Mouse (Mus musculus) right cerebral cortex, postnatal 4 days (tissue): ENCODE data around the gene Fbxw9.
"Not testable (repeated sequence)": the region's sequence is repeated elsewhere in the genome, so short reads cannot be mapped to it uniquely, and the experiment has no call there.

ENCODE experiments used
- DNase-seq: peaks from one replicate; pipeline ENCODE4 v3.0.0-alpha.2; 2022

Gene Fbxw9

GRCm38 (mm10) chr8:85037681-85038531, 21.9 kb upstream of the Fbxw9 start:
- DNase-seq, result peak; percentile 42

GRCm38 (mm10) chr8:85043619-85044018, 16.2 kb upstream of the Fbxw9 start:
- DNase-seq, result no peak

- no peak for DNase-seq
These were observed 2.5 kb upstream of the Fbxw9 start for GRCm38 (mm10) chr8:85057367-85057766.

DNA sequence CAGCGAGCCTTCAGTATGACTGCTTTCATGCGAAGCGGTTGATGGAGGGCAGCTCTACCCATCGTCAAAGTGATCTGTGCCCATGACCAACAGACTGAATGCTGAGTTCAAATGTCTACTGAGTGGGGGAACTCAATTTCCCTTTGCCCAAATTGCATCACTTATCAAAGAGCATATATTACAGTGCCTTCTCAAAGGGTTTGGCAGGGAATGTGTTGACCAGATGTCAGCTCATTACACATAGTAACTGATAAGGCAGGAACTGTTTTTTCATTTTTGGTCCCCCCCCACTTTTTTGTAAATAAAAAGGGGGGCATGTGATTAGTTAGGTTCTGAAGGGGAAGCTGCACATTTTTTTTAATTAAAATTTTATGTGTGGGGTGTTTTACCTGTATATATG, 2.7 kb downstream of the Fbxw9 start:
- DNase-seq, result no peak

DNA sequence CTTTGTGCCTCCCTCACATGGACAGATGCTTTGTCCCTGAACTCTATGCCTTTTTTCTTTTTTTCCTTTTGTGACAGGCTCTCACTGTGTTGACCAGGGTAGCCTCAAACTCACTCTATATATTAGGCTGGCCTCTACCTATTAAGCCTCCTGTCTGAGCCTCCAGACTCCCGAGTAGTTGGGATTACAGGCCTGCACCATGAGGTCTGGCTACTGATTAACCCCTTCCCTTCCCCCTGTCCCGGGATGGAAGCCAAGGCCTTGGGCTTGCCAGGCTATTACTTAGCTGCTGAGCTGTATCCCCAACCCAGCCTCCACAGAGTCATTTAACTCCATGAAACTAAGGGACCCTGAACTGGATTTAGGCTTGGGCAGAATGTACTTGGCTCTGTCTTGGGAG, 5.4 kb downstream of the Fbxw9 start:
- no peak for DNase-seq

GRCm38 (mm10) chr8:85067155-85067554, 7.3 kb downstream of the Fbxw9 start:
- no peak for DNase-seq

GRCm38 (mm10) chr8:85067982-85068381, 8.1 kb downstream of the Fbxw9 start, which contains the start of gene Gm5741:
Gene Gm5741, minus strand, starts transcription at chr8:85067982.
- DNase-seq, result no peak

- no peak for DNase-seq
These were observed 11.2 kb downstream of the Fbxw9 start for GRCm38 (mm10) chr8:85071041-85071440.

DNA sequence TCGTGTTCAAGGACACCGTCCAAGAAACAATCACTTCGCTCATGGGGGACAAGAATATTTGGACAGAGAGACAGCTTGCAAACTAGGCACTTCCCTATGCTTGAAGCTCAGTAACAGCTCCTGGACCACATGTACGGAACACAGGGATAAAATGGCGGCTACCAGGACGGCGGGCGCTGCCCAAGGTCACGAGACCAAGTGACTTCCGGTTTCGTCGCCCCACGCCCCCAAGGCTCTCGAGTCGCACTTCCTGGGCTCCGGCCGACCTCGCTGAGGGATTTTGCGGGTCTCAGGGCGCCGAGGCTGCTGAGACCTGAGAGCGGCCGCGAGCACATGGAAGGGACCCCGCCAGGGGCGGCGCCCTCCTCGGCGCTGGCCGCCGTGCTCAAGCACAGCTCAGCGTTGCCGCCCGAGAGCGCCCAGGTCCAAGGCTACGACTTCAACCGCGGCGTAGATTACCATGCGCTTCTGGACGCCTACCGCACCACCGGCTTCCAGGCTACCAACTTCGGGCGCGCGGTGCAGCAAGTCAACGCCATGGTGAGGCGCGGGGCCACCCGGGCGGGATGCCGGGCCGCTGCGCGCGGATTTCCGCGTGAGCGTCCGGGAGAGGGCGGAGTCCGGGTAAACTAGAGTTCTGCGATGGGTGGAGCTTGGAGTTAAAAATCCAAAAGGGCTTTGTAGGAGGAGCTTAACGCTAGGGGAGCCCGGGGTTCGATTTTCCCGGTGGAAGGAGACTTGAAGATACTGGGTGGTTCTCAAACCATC, 11.8 kb downstream of the Fbxw9 start, which contains the start of gene Dhps:
Gene Dhps, plus strand, starts transcription at position 244 of the 768 bp plus-strand sequence.
- peak; percentile 86 for DNase-seq

GRCm38 (mm10) chr8:85072364-85072929, 12.6 kb downstream of the Fbxw9 start:
- no peak for DNase-seq

DNA sequence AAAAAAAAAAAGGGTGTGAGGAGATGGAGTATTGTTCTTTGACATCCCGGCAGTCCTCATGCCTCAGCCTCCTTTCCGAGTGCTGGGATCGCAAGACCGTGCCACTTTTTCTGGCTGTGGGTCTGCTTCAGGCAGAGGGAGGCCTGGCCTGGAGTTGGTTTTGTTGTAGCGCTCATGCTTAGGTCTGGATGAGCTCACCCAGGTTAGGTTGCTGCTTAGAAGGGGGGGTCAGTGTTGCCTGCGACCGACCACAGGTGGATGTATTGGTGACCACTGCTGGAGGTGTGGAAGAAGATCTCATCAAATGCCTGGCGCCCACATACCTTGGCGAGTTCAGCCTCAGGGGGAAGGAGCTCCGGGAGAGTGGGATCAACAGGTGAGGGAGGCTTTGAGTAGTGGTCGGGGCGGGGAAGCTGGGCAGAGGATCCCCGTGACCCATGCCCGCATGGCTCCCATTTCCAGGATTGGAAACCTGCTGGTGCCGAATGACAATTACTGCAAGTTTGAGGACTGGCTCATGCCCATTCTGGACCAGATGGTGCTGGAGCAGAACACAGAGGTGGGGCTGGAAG, 13.3 kb downstream of the Fbxw9 start:
- DNase-seq, result no peak

- DNase-seq, result no peak
These were observed 14.3 kb downstream of the Fbxw9 start for GRCm38 (mm10) chr8:85074167-85074566.

DNA sequence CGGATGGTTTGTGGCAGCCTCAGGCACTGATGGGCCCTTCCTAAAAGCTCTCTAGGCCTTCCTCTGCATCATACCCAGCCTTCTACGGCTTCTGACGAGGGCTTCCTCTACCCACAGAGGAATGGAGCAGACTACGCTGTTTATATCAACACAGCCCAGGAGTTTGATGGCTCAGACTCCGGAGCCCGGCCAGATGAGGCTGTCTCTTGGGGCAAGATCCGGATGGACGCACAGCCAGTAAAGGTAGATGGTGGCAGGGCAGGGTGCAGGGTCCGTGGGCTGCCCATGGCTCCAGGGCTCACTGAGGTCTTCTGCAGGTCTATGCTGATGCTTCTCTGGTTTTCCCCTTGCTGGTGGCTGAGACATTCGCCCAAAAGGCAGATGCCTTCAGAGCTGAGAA, 14.8 kb downstream of the Fbxw9 start:
- DNase-seq, result no peak

DNA sequence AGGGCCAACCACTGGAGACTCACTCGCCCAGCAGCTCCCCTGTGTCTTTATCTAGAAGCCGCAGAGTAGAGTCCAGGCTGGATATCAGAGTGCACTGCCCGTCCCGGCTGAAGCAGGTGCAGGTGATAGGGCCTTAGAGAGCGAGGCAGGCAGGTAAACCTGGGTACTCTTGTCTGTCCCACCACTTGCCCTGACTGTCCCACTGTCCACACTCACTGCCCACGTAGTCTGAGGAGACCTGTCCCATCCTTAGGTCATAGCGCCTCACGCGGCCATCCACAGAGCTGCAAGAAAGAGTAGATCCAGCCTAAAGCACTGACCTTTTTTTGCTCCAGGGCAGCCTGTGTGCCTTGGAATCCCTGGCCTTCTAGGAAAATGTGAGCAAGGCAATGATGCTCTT, 16.1 kb downstream of the Fbxw9 start:
- DNase-seq, result peak; percentile 48

- DNase-seq, result peak; percentile 71
These were observed 17.1 kb downstream of the Fbxw9 start for GRCm38 (mm10) chr8:85076993-85077392.

DNA sequence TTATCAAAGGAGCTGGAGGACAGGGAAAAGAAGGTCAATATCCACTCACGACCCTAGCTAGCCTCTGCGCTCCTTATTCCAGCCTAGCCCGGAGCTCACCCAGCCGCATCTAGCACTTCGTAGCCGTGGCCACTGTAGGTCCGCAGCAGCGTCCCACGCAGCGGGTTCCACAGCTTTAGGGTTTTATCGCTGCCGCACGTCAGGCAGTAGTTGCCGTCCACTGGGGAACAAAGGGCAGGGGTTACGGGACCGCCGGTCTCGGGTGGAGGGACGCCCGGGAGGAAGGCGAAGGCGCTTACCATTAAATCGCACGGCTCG, 20.3 kb downstream of the Fbxw9 start:
- DNase-seq, result peak; percentile 58

DNA sequence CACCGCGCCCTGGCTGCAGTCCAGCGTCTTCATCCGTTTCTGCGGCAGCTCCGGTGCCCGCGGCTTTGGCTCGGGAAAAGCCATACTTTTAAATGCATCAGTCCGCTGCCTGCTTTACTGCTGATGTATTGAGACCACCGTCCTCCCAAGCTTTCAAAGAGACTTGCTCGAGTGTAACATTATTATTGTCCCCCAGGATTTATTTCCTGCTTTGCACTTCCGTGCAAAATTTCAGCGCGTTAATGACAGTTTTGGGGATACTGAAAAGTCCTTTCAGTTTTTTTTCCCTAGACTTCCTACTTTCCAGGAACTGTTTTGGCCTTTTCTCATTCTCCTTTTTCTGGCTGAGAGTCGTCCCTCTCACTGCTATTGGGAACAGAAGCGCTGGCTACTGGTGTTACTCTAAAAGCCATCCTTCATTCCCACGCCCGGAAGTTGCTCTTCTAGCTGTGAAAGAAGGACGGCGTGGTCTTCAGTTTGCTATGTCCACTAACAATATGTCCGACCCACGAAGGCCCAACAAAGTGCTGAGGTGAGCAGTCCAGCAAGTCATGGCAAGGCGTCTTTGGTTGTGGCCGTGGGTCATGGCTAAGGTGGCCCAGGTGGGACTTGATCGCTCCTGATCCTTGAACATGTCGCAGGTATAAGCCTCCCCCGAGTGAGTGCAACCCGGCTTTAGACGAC, 20.8 kb downstream of the Fbxw9 start, which contains the start of gene Wdr83os:
Gene Wdr83os, plus strand, starts transcription at position 209 of the 684 bp plus-strand sequence.
- DNase-seq, result peak; percentile 58

- no peak for DNase-seq
These were observed 21.3 kb downstream of the Fbxw9 start, which contains the start of gene Wdr83 for GRCm38 (mm10) chr8:85081216-85081555. Gene Wdr83, minus strand, starts transcription at chr8:85081306.

DNA sequence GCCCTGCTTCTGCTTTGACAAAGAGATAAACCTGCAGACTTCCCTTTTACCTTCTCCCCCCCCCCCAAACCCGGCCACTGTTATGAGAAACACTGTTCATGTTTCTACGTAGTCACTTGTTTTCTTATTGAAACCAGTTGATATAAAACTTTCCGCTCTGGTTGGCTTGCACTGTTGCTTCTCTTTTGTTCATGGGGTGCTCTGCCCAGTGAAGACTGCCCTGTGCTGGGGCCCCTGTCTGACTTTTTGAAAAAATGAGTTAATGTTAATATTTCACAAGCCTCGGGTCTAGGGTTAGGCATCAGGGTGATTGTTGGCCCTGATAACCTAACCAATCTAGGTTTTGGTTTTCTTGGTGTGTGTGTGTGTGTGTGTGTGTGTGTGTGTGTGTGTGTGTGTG, 22.3 kb downstream of the Fbxw9 start:
- not testable (repeated sequence) for DNase-seq

GRCm38 (mm10) chr8:85083108-85083813, 23.4 kb downstream of the Fbxw9 start, which contains the start of gene Man2b1:
Gene Man2b1, plus strand, starts transcription at chr8:85083270.
- DNase-seq, result peak; percentile 79

GRCm38 (mm10) chr8:85084633-85085032, 24.8 kb downstream of the Fbxw9 start:
- DNase-seq, result no peak

DNA sequence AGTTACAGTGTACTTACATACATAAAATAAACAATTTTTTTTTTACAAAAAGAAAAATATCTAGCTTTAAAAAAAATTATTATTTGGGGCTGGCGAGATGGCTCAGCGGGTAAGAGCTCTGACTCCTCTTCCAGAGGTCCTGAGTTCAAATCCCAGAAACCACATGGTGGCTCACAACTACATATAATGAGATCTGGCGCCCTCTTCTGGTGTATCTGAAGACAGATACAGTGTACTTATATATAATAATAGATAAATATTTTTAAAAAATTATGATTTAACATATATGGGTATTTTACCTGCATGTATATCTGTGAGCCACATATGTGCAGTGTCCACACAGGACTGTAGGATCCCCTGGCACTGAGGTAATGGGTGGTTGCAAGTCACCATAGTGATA, 26.4 kb downstream of the Fbxw9 start:
- DNase-seq, result no peak
